Mouse (Mus musculus): ENCODE results near the gene Gm21921. TPM values are rescaled to one million over a fixed set of nuclear protein-coding genes. Genes with fewer than 3 reads are reported as not detected.
"Not testable (repeated sequence)": the region's sequence is repeated elsewhere in the genome, so short reads cannot be mapped to it uniquely, and the experiment has no call there.

Gm21921 gene
- not detected in 2 replicates for polyA plus RNA-seq (2015; fragmentation: Nextera tagmentation; extraction: Ambion mirVana)

DNA sequence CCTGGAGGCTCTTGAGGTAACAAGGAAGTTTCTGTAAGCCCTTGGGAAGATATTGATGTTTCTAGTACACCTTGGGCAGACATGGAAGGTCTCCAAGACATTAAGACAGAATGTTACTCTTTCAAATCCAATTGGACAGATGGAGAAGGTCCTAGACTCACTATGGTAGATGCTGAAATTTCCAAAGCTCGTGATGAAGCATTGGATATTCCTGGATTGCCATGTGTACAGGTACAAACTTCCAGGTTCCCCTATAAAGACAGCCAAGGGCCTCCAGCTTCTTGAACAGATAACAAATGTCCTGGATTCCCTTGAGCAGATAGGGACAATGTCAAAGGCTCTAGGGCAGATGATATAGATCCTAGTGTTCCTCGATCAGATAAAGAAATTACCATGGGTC, at the start of gene Gm21921:
Gm21921 (minus strand) TSS at position 101 of the 400 bp plus-strand sequence.
- not testable (repeated sequence) for H3K9me3 ChIP-seq (replicated peaks; ENCODE audit: control insufficient read depth, low read length); H3K36me3 ChIP-seq (ENCODE audit: control insufficient read depth, insufficient read depth); H3K9ac ChIP-seq (ENCODE audit: low read length); H3K27ac ChIP-seq (ENCODE audit: low read length); H3K27me3 ChIP-seq (ENCODE audit: control insufficient read depth, insufficient read depth, low read length); ATAC-seq (replicated peaks; ENCODE audit: extremely low read depth, insufficient read depth, low FRiP score); H3K4me1 ChIP-seq (ENCODE audit: control insufficient read depth, insufficient read depth, low read length); H3K4me2 ChIP-seq (ENCODE audit: low read depth, low read length); H3K4me3 ChIP-seq (ENCODE audit: low read length)
- no CpG with 5 or more reads among the region's 2 CpGs for WGBS
